Mouse (Mus musculus): ENCODE results near the gene Pmepa1.

DNA sequence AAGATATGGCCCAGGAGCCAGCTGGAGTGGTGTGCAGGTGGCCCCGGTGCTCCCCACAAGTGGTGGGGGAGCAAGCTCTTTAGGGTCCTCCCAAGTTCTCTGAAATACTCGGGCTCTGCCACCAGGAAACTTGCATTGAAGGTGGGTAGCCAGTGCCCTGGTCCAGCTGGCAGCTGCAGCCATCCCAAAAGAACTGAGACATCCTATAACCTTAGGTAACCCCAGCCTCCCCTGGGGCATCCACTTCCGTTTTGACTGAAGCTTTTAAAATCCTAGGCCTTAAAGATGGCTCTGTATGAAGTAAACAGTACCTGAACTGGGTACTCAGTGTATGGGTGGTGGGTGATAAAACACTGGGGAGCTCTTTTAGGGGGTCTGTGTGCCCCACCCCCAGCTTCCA, 52.8 kb downstream of the Pmepa1 start:
- no peak for TF ChIP-seq CTCF (IDR thresholded peaks at IDR 0.05; ENCODE audit: insufficient read depth, low read depth, low read length)
- TF ChIP-seq POLR2A (IDR thresholded peaks at IDR 0.05; ENCODE audit: insufficient read depth, low read depth, low read length) = no peak

Data from olfactory bulb, adult 2 months (tissue).